Mouse (Mus musculus) heart, postnatal 0 days (tissue): ENCODE measurements around the gene Sbds.

ENCODE experiments used
- CTCF ChIP-seq: IDR thresholded peaks from 2 replicates; pipeline ENCODE4 v1.5.1; 2016; ENCODE audit warnings: antibody characterized with exemption, control low read depth, low read depth
- EP300 ChIP-seq: IDR thresholded peaks from 2 replicates; pipeline ENCODE4 v1.6.1; 2016; ENCODE audit warnings: antibody characterized with exemption, low read depth

DNA sequence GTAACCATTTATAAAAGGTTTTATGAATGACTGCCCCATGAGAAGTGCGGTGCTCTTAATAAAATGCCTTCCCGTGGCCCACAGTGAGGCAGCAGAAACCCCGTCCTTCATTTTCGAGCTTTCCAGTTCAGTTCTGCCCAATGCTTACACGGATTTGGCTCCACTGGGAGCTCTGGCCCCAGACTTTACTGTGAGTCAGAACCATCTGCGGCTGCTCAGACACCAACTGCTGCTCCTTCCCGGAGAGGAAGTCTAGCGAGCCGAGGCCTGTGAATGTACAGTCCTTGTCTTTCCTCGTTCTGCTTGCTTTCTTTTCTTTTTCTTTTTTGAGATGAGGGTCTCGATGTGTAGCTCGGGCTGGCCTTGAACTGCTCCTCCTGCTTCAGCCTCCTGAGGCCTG lies 35.4 kb upstream of the Sbds start:
- TF ChIP-seq CTCF (no peak), EP300 (no peak)
